Mouse (Mus musculus) NIH3T3 (cell line): ENCODE data around the gene C9.

ENCODE experiments used
- DNase-seq: peaks from one replicate; pipeline ENCODE4 v3.0.0-alpha.2; 2012; ENCODE audit warnings: low read depth

C9 gene

GRCm38 (mm10) chr15:6445135-6445534, at the start of gene C9:
Gene C9, plus strand, starts transcription at chr15:6445327.
- DNase-seq = no peak

GRCm38 (mm10) chr15:6398211-6398610, 46.9 kb upstream of the C9 start:
- peak; percentile 21 for DNase-seq

- no peak for DNase-seq
Measured at GRCm38 (mm10) chr15:6398881-6399280, 46.2 kb upstream of the C9 start.

GRCm38 (mm10) chr15:6400115-6400514, 45.0 kb upstream of the C9 start:
- DNase-seq = no peak

GRCm38 (mm10) chr15:6402433-6402832, 42.7 kb upstream of the C9 start:
- DNase-seq = no peak

- no peak for DNase-seq
Measured at GRCm38 (mm10) chr15:6404172-6404571, 41.0 kb upstream of the C9 start.

GRCm38 (mm10) chr15:6406771-6407170, 38.4 kb upstream of the C9 start:
- DNase-seq = no peak

- DNase-seq = no peak
Measured at GRCm38 (mm10) chr15:6409031-6409430, 36.1 kb upstream of the C9 start.

GRCm38 (mm10) chr15:6410161-6410560, 35.0 kb upstream of the C9 start:
- DNase-seq = no peak

GRCm38 (mm10) chr15:6411334-6411733, 33.8 kb upstream of the C9 start:
- peak; percentile 85 for DNase-seq

- no peak for DNase-seq
Measured at GRCm38 (mm10) chr15:6415317-6415716, 29.8 kb upstream of the C9 start.

GRCm38 (mm10) chr15:6431777-6432176, 13.3 kb upstream of the C9 start:
- DNase-seq = no peak

- DNase-seq = no peak
Measured at GRCm38 (mm10) chr15:6432411-6432810, 12.7 kb upstream of the C9 start.

- DNase-seq = no peak
Measured at GRCm38 (mm10) chr15:6435281-6435680, 9.8 kb upstream of the C9 start.

- peak; percentile 71 for DNase-seq
Measured at GRCm38 (mm10) chr15:6435773-6436172, 9.4 kb upstream of the C9 start.

- DNase-seq = no peak
Measured at GRCm38 (mm10) chr15:6438685-6439084, 6.4 kb upstream of the C9 start.

- DNase-seq = no peak
Measured at GRCm38 (mm10) chr15:6444452-6444851, 675 bp upstream of the C9 start.

- peak; percentile 27 for DNase-seq
Measured at GRCm38 (mm10) chr15:6446181-6446580, 1.1 kb downstream of the C9 start.

GRCm38 (mm10) chr15:6448892-6449291, 3.8 kb downstream of the C9 start:
- DNase-seq = peak; percentile 21

GRCm38 (mm10) chr15:6454461-6454860, 9.3 kb downstream of the C9 start:
- no peak for DNase-seq

GRCm38 (mm10) chr15:6461381-6461780, 16.3 kb downstream of the C9 start:
- no peak for DNase-seq

- no peak for DNase-seq
Measured at GRCm38 (mm10) chr15:6463361-6463923, 18.3 kb downstream of the C9 start.

- DNase-seq = no peak
Measured at GRCm38 (mm10) chr15:6466995-6467394, 21.9 kb downstream of the C9 start.

GRCm38 (mm10) chr15:6468845-6469244, 23.7 kb downstream of the C9 start:
- DNase-seq = peak; percentile 40

GRCm38 (mm10) chr15:6469384-6469783, 24.3 kb downstream of the C9 start:
- DNase-seq = no peak
